Comparison of ENCODE assay signal across 23 mouse cellular contexts in the genomic region with DNA sequence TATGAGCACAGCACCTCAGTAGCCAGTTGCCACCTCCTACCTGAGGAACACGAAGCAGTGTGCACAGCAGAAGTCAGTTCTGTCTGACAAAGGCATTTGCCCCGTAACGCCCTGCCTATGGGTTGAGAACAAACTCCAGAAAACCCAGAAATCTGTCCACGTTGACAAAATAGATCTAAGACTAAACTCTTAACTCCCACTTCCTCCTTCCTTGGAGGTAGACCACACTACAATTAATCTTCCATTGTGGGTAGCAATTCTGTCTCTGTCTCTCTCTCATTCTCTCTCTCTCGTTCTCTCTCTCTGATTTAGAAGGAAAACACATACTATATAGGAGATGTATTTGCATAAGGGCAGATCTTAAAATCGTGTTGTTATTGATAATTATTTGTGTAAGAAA.
DNase-seq lines count a peak whose midpoint lies in the region; ATAC-seq lines count a peak whose summit lies in the region.
"Had no signal": no experiment of that assay in that cellular context is flagged by ENCODE, and none has a peak within 500 bp of the region (broad histone marks: within the 10 kb centered on the region; RNA-seq: fewer than 3 reads in every experiment).

No protein-coding gene starts in this region.

- no peak overlapping the region for H3K4me3 ChIP-seq in limb, embryonic 13.5 days
- no peak overlapping the region for H3K4me3 ChIP-seq in limb, embryonic 10.5 days
- H3K4me3 ChIP-seq in embryonic facial prominence, embryonic 13.5 days: no peak overlapping the region
- no peak overlapping the region for H3K4me3 ChIP-seq in limb, embryonic 15.5 days
- no peak overlapping the region for H3K4me3 ChIP-seq in forebrain, embryonic 14.5 days (ENCODE audit: low read depth, low read length)
- H3K4me3 ChIP-seq: forebrain, embryonic 15.5 days; heart, embryonic 13.5 days had no signal

- peak overlapping the region; percentile 22; the same call in 1 of the 2 replicates for H3K27ac ChIP-seq in limb, embryonic 13.5 days
- no peak overlapping the region for H3K27ac ChIP-seq in limb, embryonic 10.5 days
- H3K27ac ChIP-seq in embryonic facial prominence, embryonic 13.5 days: peak overlapping the region; percentile 73
- peak overlapping the region; percentile 62; the same call in 1 of the 2 replicates for H3K27ac ChIP-seq in limb, embryonic 15.5 days
- no peak overlapping the region for H3K27ac ChIP-seq in forebrain, embryonic 14.5 days (ENCODE audit: low read depth, low read length)
- H3K27ac ChIP-seq: forebrain, embryonic 15.5 days; heart, embryonic 13.5 days; hindbrain, embryonic 14.5 days; hindbrain, postnatal 0 days had no signal

- intact Hi-C loops in left cerebral cortex, postnatal 36 days (cut with DNase I): no loop called here

- no peak for DNase-seq in limb, embryonic 10.5 days (ENCODE audit: low spot score)
- DNase-seq in layer of hippocampus, postnatal 14 days (ENCODE audit: low spot score in 2 of 2): no peak
- DNase-seq in left cerebral cortex, postnatal 36 days (ENCODE audit: low spot score in 2 of 2): no peak
- DNase-seq in forebrain, embryonic 14.5 days (ENCODE audit: low spot score): no peak
- DNase-seq: adrenal gland, adult 2 months; adrenal gland, postnatal 14 days; B cell, adult 2 months; cerebellum, adult 11 months; cerebellum, adult 2 months; cerebellum, adult 9-11 months; cerebellum, postnatal 25 days; gastrocnemius, postnatal 25 days; heart, adult 18-20 months; heart, postnatal 14 days; heart, postnatal 4 days had no signal

- no peaks in the 10 kb centered on the region for H3K27me3 ChIP-seq in limb, embryonic 13.5 days
- no peaks in the 10 kb centered on the region for H3K27me3 ChIP-seq in limb, embryonic 10.5 days (ENCODE audit: low read depth, poor library complexity, severe bottlenecking)
- no peaks in the 10 kb centered on the region for H3K27me3 ChIP-seq in embryonic facial prominence, embryonic 13.5 days
- H3K27me3 ChIP-seq in limb, embryonic 15.5 days: no peaks in the 10 kb centered on the region
- H3K27me3 ChIP-seq in forebrain, embryonic 14.5 days (replicated peaks; ENCODE audit: control insufficient read depth, insufficient read depth, low read length): no peaks in the 10 kb centered on the region
- H3K27me3 ChIP-seq: forebrain, embryonic 15.5 days; heart, embryonic 13.5 days had no signal

- 65% methylated on average over 6 of the region's 6 CpGs for WGBS in limb, embryonic 13.5 days
- 81% methylated on average over 6 of the region's 6 CpGs for WGBS in limb, embryonic 10.5 days
- WGBS in embryonic facial prominence, embryonic 13.5 days: 69% methylated on average over 6 of the region's 6 CpGs
- WGBS in limb, embryonic 15.5 days: 58% methylated on average over 6 of the region's 6 CpGs
- WGBS in forebrain, embryonic 14.5 days: 88% methylated on average over 6 of the region's 6 CpGs

- no peak overlapping the region for H3K4me2 ChIP-seq in limb, embryonic 13.5 days (replicated peaks)
- H3K4me2 ChIP-seq in embryonic facial prominence, embryonic 13.5 days: no peak overlapping the region
- H3K4me2 ChIP-seq in limb, embryonic 15.5 days: no peak overlapping the region
- H3K4me2 ChIP-seq in forebrain, embryonic 14.5 days (ENCODE audit: low read length): no peak overlapping the region
- H3K4me2 ChIP-seq: forebrain, embryonic 15.5 days; heart, embryonic 13.5 days; hindbrain, embryonic 14.5 days had no signal

- H3K36me3 ChIP-seq in limb, embryonic 13.5 days: no peaks in the 10 kb centered on the region
- H3K36me3 ChIP-seq in limb, embryonic 10.5 days: no peaks in the 10 kb centered on the region
- no peaks in the 10 kb centered on the region for H3K36me3 ChIP-seq in embryonic facial prominence, embryonic 13.5 days
- H3K36me3 ChIP-seq in limb, embryonic 15.5 days: no peaks in the 10 kb centered on the region
- H3K36me3 ChIP-seq in forebrain, embryonic 14.5 days (ENCODE audit: control insufficient read depth, insufficient read depth, low read length): no peaks in the 10 kb centered on the region
- H3K36me3 ChIP-seq: forebrain, embryonic 15.5 days; heart, embryonic 13.5 days had no signal

- ATAC-seq in limb, embryonic 13.5 days (ENCODE audit: low FRiP score, low read depth): no peak
- ATAC-seq in embryonic facial prominence, embryonic 13.5 days (ENCODE audit: insufficient number of reproducible peaks, insufficient read depth, low FRiP score, low TSS enrichment, low read depth): no peak
- ATAC-seq in limb, embryonic 15.5 days (ENCODE audit: insufficient number of reproducible peaks, low FRiP score, low TSS enrichment, low read depth): no peak
- no peak for ATAC-seq in forebrain, embryonic 14.5 days
- ATAC-seq: forebrain, embryonic 15.5 days; hindbrain, postnatal 0 days; inflammation-experienced regulatory T-cells, adult 6 months had no signal

- no peaks in the 10 kb centered on the region for H3K9me3 ChIP-seq in limb, embryonic 13.5 days
- H3K9me3 ChIP-seq in limb, embryonic 10.5 days (replicated peaks): no peaks in the 10 kb centered on the region
- no peaks in the 10 kb centered on the region for H3K9me3 ChIP-seq in embryonic facial prominence, embryonic 13.5 days
- no peaks in the 10 kb centered on the region for H3K9me3 ChIP-seq in limb, embryonic 15.5 days
- no peaks in the 10 kb centered on the region for H3K9me3 ChIP-seq in forebrain, embryonic 14.5 days (replicated peaks; ENCODE audit: control insufficient read depth, low read length)
- H3K9me3 ChIP-seq: forebrain, embryonic 15.5 days; heart, embryonic 13.5 days had no signal

- no peak overlapping the region for H3K9ac ChIP-seq in limb, embryonic 13.5 days
- H3K9ac ChIP-seq in embryonic facial prominence, embryonic 13.5 days: no peak overlapping the region
- H3K9ac ChIP-seq in limb, embryonic 15.5 days: no peak overlapping the region
- H3K9ac ChIP-seq in forebrain, embryonic 14.5 days (ENCODE audit: low read length): no peak overlapping the region
- H3K9ac ChIP-seq: forebrain, embryonic 15.5 days; heart, embryonic 13.5 days; hindbrain, embryonic 14.5 days had no signal

- H3K4me1 ChIP-seq in limb, embryonic 13.5 days: peaks cover 4% of the 10 kb centered on the region; the same call in 1 of the 2 replicates
- peaks cover 8% of the 10 kb centered on the region; the same call in 1 of the 2 replicates for H3K4me1 ChIP-seq in limb, embryonic 10.5 days
- H3K4me1 ChIP-seq in embryonic facial prominence, embryonic 13.5 days: 0 out of 2 replicates have a peak, but pooled peaks cover 3% of the 10 kb centered on the region
- no peaks in the 10 kb centered on the region for H3K4me1 ChIP-seq in limb, embryonic 15.5 days
- H3K4me1 ChIP-seq in forebrain, embryonic 14.5 days (ENCODE audit: control insufficient read depth, insufficient read depth, low read length): no peaks in the 10 kb centered on the region
- H3K4me1 ChIP-seq: forebrain, embryonic 15.5 days; heart, embryonic 13.5 days had no signal

Comparison
In these comparisons a context has a peak if more than half of its experiments do, and no peak if none do; other contexts are left out.
1. H3K27ac ChIP-seq: peak in limb, embryonic 13.5 days (single experiment), embryonic facial prominence, embryonic 13.5 days (single experiment) and limb, embryonic 15.5 days (single experiment); none in limb, embryonic 10.5 days (single experiment) and forebrain, embryonic 14.5 days (single experiment).